Mouse (Mus musculus) megakaryocyte, adult 5-6 weeks (primary cell): ENCODE measurements around the gene Csnk1d. TPM values are rescaled to one million over a fixed set of nuclear protein-coding genes. Genes with fewer than 3 reads are reported as not detected.

Experiments used
- ATAC-seq: 2 replicates; pipeline ENCODE4 v1.8.0; 2016; ENCODE audit warnings: mild to moderate bottlenecking, inconsistent platforms; ENCODE audit not compliant: poor library complexity, severe bottlenecking
- total RNA-seq, 2 experiments: library from RNA; stranded (forward) in 1 of 2; stranded (reverse) in 1 of 2; fragments of 153-499, 151-499 nt in 1 of 2; fragments of 221-1000, 200-1000 nt in 1 of 2; gene quantifications; 2 replicates each; pipeline versions ENCODE4 v1.2.3 to v1.2.4; 2015 to 2017

Gene Csnk1d
- total RNA-seq, 2 experiments from 2014 or later, result 64.8 to 69.7 TPM

DNA sequence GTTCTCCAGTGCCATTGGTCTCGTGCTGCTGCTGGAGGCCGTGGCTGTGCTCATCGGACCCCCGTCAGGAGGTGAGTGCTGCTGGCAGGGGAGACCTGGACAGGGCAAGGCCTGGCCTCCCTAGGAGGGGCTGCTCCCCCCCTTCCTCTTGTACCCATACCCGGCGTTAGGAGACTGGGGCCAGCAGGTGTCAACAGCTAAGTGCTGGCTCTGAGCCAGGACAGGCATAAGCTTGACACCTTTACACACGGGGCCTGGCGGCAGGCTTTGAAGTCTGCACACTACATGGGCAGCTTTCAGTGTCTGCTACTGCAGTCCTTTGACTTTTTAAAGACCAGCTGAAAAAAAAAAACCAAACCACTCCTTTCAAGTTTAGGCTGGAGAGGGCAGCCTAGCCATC lies 34.1 kb downstream of the Csnk1d start:
- ATAC-seq, result no peak

DNA sequence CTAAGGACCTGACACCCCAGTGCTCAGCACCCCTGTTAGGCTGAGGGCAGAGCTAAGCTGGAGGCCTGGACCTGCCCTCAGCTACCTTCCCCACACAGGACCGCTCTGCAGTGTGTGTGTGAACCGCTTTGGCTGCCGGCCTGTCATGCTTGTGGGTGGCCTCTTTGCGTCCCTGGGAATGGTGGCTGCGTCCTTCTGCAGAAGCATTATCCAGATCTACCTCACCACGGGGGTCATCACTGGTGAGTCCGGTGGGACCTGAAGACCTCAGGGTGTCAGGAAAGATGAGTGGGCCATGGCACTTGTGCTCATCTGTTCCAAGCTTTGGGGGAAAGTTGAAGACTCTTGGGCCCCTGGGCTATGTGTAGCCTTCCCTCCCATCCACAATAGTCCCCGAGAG lies 35.4 kb downstream of the Csnk1d start:
- no peak for ATAC-seq

DNA sequence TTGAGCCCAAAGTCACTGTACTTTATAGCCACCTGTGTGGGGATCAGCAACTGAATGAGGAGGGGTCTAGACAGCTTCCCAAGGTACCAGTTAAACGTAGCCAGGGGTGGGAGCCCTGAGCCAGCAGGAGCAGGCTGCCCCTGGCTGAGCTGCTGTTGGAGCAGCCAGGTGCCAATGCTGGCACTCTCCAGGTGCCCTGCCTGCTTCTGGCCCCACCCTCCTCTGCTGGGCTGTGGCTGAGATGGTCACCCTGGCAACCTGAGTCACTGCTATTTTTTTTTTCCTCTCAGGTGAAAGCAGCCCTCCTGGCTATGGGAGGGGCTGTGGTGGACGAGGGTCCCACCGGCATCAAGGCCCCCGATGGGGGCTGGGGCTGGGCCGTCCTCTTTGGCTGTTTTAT lies 36.2 kb downstream of the Csnk1d start:
- ATAC-seq, result no peak

DNA sequence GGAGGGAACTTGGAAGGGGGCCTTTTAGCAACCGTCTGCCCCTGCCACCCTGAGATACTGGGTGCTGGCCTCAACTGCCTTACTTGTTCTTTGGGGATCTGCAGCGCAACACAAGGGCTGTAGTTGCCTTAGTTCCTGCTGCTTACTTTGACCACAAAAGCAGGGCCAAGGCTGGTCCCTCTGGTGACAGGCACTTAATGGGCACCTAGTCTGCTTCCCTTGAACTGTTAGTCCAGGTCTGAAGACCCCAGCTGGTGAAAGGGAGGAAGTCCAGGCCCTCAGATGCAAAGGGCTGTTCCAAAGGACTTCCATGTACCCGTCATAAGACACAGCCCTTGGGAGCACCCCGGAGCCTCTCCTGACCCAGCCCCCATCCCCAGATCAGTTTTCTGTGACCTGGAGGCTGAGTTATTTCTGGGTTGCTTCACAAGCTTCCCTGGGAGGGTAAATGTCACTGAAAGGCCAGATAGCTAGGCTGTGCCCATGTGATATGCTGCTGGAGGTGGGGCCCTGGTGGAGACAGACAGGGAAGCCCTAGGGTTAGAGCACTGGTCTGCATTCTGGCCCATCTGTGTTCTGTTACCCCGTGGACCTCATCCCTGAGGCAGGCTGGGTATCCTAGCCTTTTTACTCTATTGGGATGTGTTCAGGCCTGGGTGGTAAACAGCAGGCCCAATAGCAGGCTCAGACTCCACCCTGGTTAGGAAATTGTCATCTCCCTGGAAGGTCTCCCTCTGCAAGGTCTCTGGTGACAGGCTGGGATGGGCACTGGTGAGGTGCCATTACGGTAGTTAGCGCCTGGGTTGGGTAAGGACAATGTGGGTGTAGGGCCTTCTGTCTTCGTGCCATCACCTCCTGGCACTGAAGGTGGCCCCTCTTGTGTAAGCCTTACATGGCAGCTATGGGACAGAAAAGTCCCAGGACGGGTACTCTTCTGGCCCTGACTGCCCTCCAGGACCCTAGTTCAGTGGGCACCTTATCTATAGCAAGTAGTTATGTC lies 39.1 kb downstream of the Csnk1d start:
- no peak for ATAC-seq

DNA sequence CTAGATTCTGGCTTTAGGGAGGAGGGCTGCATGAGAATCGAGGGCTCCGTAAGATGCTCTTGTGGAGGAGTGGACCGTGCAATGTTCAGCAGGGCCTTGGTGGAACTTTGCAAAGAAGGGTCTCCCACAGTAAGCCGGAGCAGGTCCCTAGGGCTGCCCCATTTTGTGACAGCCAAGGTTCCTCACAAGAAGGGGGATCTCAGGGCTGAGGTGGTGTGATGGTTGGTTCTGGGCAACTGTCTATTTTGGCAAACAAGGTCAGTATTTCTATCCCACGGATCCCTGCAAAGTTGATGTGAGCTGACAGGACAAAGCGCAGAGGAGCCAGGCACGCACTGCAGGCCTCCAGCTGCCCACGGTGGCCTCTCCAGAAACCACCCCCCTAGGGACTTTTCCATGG lies 39.9 kb downstream of the Csnk1d start:
- no peak for ATAC-seq

DNA sequence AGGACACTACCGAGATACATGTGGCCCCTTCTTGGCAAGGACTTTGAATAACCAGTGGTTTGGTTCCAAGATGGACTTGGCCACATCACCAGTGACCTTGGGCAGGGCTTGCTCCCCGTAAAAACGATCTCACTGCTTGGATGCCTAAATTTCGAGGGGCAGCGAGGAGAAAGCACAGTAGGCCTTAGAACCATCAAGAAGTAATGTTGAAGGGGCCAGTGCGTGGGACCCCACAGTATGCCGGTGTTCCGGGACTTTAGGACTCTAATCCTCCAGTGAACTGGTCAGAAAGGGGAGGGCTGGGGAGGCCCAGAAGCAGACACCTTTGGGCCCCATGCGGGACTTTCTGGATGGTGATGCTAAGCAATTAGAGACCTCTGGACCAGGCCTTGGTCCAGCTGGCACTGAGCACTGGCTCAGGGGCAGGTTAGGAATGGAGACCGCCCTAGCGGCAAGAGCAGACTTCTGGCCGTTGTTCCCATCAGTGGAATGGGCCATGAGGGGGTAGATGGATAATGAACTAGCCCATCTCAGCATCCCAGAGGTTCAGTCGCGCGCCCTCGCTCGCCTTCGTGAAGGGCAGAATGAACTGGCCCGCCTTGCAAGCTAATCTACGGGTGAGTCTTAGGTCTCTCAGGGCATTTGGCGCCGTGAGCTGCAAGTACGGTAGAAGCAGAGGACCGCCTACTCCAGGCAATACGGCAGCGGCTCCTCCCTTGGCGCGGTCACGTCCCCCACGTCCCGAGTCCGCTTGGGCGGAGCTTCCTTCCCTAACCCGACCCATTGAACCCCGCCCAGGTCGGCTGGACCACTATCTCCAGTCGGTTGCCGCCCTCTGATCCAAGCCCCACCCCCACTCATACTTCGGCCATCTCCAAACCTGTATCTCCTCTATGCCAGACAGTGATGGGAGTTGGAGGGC lies 40.6 kb downstream of the Csnk1d start:
- ATAC-seq, result peak; percentile 70

DNA sequence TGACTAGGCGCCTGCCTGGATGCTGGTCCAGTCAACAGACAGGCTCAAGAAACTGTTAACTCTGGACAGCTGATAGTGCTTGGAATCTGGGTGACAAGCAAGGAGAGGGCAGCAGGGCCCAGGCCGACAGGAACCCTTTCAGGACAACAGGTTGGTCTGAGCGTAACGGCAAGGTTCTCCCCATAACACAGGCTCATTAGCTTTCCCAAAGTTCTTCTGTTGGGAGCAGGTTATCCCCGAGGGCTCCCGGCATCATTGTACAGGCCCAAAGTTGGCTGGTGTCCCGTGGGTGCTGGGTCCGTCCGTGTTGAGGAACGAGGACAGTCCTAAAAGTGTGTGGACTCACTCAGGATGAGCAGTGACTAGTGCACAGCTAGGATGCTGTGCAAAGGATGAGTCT lies 41.3 kb downstream of the Csnk1d start:
- no peak for ATAC-seq

DNA sequence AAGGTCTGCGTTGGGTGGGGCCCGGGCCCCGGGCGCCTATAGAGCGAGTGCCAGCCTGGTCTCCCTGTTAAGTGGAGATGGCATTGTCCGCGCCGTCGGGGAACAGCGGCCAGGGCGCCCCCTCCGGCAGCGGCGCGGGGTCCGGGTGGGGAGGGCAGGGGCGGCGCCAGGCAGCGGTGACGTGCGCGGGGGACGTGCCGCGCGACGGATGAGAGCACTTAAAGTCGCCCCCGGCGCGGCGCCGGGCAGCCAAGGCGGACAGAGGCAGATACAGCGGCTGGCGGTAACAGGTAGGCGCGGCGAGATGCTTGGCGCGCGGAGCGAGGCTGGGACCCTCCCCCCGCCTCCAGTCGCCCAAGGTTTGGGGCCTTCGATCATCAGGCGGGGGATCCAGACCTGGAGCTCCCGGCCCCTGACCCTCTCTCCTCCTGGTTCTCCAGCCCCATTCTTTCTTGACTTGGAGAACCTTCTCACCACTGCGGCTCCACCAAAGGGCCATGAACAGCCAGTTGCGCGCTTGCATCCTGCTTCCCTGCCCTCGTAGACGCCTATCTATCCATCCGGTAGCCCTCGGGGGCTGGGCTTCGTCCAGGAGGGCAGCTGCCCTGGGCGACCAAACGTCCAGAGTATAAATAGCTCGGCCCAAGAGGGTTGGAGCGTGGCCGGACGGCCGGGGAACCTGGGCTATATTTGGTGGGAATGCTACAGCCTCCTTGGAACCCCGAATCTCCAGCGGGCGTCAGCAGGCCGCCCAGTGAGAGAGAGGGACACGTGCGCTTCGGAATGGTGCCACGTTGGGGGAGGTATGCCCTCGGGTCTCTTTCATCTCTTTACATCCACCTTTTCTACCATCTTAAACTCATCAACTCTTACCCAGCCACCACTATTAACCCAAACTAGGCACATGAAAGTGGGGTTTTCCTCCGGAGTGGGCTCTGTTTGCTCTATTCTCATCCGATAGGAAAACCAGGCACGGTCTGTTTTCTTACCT lies 42.0 kb downstream of the Csnk1d start:
- ATAC-seq, result peak; percentile 53

DNA sequence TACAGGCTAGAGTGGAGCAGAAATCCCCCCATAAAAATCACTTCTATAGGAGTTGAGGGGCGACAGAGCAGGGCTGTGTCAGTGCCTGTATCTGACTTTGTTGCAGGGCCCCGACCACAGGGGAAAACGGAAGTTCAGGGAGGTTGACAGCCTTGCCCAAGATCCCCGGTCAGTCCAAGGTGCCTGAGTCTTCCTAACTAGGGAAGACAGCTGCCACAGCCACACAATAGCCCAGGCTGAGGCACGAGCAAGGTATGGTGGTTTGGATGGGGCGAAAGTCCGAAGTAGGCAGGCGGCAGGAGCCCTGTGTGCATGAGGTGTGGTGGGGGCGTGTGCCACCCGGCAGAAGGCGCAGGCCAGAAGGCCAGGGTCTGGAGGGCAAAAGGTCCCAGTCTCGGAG lies 42.8 kb downstream of the Csnk1d start, which contains the start of gene Slc16a3:
Slc16a3 (plus strand) TSS at position 153 of the 400 bp plus-strand sequence.
- ATAC-seq, result peak; percentile 52

DNA sequence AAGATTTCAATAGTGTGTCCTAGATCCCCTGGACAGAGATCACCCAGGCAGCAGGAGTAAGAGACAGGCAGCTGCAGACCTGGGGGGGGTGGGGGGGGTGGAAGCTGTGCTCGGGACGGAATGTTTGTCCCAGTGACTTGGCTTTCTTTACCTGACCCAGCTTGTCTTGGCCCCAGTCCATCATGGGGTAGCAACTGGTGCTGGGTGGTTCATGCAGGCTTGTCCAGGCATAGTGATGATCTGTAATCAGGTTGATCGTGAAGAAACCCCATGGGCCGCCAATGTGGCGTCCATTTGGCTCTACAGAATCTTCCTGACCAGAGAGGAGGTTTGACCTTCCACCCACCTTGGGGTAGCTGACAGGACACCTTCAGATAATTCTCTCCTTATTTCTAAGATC lies 45.2 kb downstream of the Csnk1d start:
- ATAC-seq, result no peak

DNA sequence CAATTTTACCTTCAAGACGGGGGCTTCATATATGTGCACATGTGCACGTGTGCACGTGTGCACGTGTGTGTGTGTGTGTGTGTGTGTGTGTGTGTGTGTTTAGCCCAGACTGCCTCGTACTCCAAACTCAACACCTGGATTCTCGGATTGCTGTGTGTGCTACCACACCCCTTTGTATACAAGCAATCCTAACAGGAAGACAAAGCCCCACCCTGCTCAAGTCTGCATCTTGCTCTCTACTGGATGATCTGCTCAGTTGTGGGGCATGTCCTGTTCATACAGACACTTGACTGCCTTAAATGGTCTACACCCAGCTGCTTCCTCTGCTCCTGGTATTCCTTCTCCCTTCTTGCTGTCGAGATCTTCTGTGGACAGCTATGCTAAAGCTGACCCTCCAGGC lies 45.9 kb downstream of the Csnk1d start:
- no peak for ATAC-seq

DNA sequence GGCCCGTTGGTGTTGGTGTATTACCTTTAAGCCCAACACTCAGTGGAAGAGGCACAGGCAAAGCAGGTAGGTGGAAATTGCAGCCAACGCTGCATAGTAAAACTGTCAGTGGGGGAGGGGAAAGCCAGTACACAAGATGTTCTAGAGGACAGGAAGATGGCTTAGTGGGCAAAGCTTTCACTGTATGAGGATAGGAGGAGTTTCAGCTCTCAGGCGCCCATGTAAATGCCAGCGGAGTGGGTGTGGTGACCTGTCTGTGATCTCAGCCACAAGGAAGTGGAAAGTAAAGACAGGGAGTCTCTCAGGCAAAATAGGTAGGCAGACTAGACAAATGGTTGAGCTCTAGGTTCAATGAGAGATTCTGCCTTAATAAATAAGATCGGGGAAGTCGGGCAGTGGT lies 50.2 kb downstream of the Csnk1d start:
- ATAC-seq, result peak; percentile 19; the same call in 1 of the 2 replicates

DNA sequence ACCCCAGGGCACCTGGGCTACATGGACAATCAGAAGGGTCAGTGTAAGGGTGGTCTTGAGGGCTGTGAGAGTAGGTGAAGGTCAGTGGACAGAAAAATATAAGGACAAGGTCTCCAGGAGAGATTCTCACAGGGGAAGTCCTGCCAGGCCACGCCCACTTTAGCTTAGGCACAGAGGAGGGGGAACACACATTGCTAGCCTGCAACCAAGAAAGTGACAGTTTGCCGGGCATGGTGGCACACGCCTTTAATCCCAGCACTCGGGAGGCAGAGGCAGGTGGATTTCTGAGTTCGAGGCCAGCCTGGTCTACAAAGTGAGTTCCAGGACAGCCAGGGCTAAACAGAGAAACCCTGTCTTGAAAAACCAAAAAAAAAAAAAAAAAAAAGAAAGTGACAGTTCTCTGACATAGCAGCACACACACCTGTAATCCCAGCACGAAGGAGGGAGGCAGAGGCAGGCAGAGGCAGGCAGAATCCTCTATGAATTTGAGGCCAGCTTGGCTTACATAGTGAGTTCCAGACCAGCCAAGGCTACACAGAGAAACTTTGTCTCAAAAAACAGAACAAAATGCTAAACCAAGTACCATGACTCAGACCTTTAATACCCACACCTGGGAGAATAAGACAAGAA lies 51.3 kb downstream of the Csnk1d start:
- ATAC-seq, result peak; percentile 36

DNA sequence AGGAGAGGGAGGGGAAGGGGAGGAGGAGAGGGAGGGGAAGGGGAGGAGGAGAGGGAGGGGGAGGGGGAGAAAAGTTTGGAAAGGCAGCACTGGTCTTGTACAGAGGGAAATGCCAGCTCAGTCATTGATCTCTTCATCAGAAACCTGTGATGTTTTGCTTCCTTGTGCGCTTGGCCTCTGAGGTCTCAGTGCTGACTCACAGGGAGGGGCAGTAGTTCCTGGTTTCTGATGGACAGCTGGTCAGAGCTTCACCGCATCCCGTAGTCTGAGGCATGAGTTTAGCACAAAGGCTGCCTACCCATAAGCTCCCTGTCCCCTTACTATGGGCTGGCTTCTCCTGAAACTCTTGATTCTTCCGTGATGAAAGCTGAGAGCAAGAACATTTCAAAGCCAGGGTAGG lies 52.3 kb downstream of the Csnk1d start:
- peak; percentile 81 for ATAC-seq

DNA sequence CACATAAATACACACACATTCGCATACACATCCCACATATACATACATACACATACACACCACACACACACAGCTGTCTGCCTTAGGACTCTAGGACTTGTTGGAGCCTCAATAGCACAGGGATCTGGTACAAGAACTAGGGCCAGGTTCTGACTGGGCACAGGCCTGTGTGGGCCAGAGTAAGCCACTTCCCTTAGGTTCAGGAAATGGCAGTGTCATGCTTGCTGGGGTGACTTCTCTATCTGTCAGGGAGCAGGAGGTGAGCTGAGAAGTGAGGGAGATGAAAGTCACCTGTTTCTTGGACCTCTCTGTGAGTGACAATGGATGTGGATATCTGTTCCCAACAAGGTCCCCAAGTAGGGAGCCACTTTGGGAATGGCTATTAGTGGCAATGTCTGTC lies 53.2 kb downstream of the Csnk1d start:
- ATAC-seq, result peak; percentile 60

DNA sequence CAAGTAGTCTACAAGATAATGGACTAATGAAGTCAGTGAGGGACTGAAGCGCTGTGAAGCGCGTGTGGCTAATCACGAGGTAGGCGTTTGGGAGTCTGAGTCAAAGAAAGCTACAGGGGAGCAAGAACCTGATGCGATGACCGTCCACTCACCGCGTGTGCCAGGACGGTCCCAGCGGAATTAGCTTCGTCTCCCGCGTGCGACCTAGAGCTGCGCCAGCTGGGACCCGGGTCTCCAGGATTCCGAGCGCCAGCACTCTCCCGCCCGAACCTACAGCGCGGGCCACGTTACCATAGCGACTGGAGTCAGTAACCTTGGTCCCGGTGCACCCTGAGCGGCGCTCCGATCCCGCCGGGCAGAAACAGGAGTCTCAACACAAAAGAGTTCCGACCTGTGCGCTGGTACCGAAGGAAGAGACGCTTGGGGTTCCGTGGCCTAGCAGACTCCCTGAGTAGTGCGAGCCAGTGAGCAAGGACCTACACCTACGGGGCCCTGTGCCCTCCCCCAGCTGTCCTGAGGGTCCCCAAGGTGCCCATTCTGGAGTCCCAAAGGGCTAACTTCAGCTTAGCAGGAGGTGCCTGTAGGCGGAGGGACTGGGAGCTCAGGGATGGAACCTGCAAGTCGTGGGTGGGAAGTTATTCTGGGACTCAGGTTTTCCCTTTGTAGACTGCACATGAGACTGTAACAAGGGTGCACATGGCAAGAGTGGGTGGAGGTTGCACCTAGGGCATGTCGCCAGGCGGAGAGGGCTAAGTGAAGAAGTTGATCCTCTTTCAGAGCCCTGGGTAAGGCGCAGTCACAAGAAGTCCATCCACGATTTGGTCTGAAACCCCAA lies 58.3 kb downstream of the Csnk1d start, which contains the start of gene Ccdc57:
Ccdc57 (minus strand) TSS at position 309 of the 835 bp plus-strand sequence.
- ATAC-seq, result peak; percentile 97

DNA sequence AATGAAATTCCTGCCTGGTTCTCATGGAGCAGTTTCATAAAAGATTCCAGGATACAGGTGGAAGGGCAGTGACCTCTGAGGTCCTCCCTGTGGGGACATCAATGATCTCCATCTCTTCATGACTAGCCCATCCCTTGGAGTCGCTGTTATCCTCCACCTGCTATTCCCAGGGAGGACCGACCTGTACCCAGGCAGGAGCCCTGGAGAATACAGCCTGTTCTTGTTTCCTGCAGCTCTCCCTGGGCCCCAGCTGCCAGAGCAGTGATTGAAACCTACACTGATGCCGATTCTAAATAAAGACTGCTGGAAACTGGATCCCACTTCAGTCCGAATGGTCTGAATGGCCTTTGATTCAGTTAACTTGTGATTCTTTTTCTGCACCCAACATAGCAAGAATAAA lies 59.7 kb downstream of the Csnk1d start:
- no peak for ATAC-seq

DNA sequence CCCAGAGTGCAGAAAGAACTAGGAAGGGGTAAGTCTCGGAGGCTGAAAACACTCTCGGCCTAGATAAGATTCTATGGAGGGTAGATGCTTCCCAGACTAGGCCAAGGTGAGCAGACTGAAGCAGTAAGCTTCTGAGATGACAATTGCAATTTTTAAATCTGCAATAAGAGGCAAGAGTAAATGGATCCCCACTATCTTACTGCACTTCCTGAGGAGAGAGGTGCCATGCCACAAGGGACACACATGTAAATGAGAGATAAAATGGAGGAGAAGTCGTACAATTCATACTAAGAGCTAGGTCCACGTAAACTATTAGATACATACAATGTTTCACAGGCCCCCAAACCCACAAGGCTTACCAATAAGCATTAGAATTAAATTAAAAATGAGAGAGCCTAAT lies 62.7 kb downstream of the Csnk1d start:
- no peak for ATAC-seq

DNA sequence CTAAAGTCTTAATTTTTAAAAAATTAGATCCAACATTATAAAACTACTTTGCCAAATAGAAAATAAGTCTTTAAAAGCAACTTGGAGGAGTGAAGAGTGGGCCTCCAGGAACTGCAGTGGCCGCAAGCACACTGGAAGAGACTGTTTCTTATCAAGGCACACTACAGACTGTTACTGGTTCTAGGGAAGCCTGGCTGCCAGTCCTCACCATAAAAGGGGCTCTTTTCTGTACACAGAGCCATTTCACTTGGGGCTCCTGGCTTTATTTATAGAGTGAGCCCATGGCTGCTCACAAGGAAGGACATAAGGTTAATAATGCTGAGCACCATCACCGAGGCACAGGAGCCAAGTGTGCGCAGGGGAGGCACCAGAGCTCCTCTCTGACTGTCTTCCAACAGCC lies 68.6 kb downstream of the Csnk1d start:
- no peak for ATAC-seq
